Mouse (Mus musculus): ENCODE results near the gene Dusp3. TPM values are rescaled to one million over a fixed set of nuclear protein-coding genes. Genes with fewer than 3 reads are reported as not detected.

Gene Dusp3
- total RNA-seq (2023): 100 to 1,000 TPM; 133 to 134 TPM

DNA sequence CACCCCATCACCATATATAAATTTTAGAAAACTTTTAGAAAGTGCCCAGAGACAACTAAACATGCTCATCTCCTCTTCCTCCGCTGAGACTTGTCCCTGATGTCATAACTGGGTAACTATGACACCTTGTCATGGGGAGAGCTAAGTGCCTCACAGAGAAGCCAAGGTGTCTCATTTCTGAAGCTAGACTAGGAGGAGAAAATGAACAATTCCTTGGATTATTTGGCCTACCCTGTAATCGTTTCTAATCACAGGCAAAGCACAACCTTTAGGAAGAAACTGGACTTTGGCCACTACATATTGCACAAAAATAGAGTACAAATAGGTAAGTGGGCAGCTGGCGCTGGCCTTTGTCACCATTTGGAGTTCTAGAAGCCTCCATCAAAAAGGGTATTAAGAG is at the start of gene Dusp3:
Gene Dusp3, minus strand, starts transcription at position 101 of the 400 bp plus-strand sequence.

DNA sequence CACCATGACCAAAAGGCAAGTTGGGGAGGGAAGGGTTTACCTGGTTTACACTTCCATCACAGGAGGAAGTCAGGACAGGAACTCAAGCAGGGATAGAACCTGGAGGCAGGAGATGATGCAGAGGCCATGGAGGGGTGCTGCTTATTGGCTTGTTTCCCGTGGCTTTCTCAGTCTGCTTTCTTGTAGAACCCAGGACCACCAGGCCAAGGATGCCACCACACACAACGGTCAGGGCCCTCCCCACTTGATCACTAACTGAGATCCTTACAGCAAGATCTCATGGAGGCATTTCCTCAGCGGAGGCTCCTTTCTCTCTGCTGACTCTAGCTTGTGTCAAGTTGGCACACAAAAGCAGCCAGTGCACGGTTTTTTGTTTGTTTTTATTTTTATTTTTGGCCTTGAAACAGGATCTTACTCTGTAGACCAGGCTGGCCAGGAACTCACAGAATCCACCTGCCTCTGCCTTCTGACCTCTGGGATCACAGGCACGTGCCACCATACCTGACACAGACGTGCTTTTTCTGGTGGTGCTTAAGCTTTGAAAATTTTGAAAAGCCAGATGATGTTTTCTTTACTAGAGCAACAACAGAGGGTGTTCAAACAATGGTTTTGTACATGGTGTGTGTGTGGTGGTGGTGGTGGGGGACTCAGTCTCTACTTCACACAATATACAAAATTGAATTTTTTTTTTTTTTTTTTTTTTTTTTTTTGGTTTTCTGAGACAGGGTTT is 41.4 kb upstream of the Dusp3 start, which contains the start of gene Mpp3:
Gene Mpp3, minus strand, starts transcription at position 375 of the 730 bp plus-strand sequence.

DNA sequence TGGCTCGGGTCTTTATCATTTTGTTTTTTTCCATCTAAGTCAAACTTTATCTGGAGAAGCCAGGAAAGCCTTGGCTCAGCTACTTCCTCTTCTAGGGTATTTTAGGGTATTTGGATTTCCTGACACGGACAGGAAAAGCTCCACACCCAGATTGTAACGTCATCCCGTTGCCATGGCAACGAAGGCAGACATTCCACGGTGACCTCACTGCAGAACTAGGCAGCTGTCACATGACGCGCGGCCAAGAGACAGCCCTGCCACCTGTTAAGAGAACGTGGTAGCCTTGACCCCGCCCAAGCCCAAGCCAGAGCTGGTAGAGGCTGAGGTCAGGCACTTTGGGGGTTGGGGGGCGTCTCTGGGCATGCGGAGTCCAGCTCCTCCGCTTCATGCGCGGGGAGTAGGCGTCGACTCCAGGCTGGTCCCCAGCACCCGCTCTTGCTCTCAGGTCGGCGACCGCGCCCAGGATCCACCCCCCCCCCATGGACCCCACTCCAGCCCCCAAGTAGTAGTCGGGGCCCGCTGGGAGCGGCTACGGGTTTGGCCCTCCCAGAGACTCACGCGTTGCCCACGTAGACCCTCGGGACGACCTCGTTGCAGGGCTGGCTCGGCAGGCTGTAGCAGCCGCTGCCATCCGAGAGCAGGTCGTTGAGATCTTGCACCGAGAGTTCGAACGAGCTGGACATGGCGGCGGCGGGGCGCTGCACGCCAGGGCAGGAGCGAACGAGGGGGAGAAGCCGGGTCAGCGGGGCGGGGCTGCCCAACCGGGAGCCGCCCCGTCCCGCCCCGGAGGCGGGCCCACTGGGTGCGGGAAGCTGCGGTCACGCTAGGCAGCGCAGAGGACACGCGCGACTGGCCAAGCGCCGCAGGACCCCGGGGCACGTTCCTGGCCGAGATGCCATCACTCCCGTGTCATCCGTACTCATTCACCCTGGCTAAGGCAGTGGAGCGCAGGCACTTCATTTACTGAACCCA is 2.5 kb downstream of the Dusp3 start, which contains the start of gene Cfap97d1:
Gene Cfap97d1, plus strand, starts transcription at position 226 of the 972 bp plus-strand sequence.

DNA sequence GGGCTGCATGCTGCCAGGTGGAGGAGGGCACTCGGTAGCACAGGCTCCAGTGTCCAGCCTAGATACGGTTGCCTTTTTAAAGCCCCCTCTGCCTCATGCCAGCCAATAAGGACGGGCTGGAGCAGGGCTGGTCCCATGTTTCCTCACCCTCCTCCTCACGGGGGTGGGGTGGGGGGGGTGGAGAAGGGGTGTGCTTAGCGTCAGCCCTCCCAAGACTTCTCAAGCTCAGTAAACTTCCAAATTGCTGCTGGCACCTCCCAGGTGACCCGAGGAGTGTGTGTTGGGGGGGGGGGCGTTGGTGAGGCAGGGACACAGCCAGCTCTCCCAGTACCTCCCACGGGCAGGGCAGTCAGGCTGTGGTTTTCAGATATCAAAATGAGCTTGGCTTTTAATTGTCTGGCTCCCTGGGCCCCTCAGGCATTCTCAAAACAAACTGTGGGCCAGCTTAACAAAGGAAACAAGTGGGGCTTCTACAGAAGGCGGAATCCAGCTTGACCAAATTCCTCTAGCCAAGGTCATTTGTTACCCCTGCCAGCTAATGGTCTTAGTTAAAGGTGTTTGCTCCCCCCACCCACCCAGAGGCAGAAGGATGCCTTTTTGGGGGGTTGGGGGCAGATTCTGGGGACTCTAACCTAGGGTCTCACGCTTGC is 19.7 kb downstream of the Dusp3 start, which contains the start of gene Sost:
Gene Sost, minus strand, starts transcription at position 51 of the 650 bp plus-strand sequence.

Other genes with a start within 250 kb of the Dusp3 start
- gene Etv4, start 201.6 kb downstream of the Dusp3 start, total RNA-seq (2023): not detected
- under 1 TPM; 0.21 to 0.55 TPM for gene Meox1, start 92.6 kb downstream of the Dusp3 start, total RNA-seq (2023)
- not detected for gene Sost, start 20.0 kb downstream of the Dusp3 start, total RNA-seq (2023)
- gene Cfap97d1, start 2.7 kb downstream of the Dusp3 start, total RNA-seq (2023): not detected
- not detected for gene Mpp3, start 41.4 kb upstream of the Dusp3 start, total RNA-seq (2023)
- gene Cd300lg, start 54.5 kb upstream of the Dusp3 start, total RNA-seq (2023): 10 to 100 TPM; 32.8 to 33.4 TPM
- not detected for gene Mpp2, start 101.5 kb upstream of the Dusp3 start, total RNA-seq (2023)
- gene Ppy, start 114.3 kb upstream of the Dusp3 start, total RNA-seq (2023): not detected
- not detected for gene Pyy, start 120.8 kb upstream of the Dusp3 start, total RNA-seq (2023)
- gene Nags, start 158.5 kb upstream of the Dusp3 start, total RNA-seq (2023): not detected
- gene Tmem101, start 169.4 kb upstream of the Dusp3 start, total RNA-seq (2023): 10 to 100 TPM in 1 of 2 experiments, 1 to 10 TPM in 1; 8.6 to 11.6 TPM
- 10 to 100 TPM; 46.7 to 51.0 TPM for gene Lsm12, start 198.3 kb upstream of the Dusp3 start, total RNA-seq (2023)
- 10 to 100 TPM; 29.8 to 33.5 TPM for gene G6pc3, start 202.6 kb upstream of the Dusp3 start, total RNA-seq (2023)
- 100 to 1,000 TPM; 181 to 190 TPM for gene Hdac5, start 243.2 kb upstream of the Dusp3 start, total RNA-seq (2023)